Mouse (Mus musculus): ENCODE measurements around the gene Higd1c.

GRCm38 (mm10) chr15:100334629-100335028 is 29.7 kb upstream of the Higd1c start, which contains the start of gene Mettl7a3:
- no peak for TF ChIP-seq CTCF (IDR thresholded peaks at IDR 0.05; ENCODE audit: low read depth)
- TF ChIP-seq EP300 (IDR thresholded peaks at IDR 0.05; ENCODE audit: low read depth): no peak

All from liver, postnatal 0 days (tissue).